Mouse (Mus musculus) layer of hippocampus, adult 2 months (tissue): ENCODE data around the gene Lsamp. TPM values are rescaled to one million over a fixed set of nuclear protein-coding genes. Genes with fewer than 3 reads are reported as not detected.
A peak's percentile ranks its signal among the peaks of the same experiment; 100 is the strongest.

Experiments used
- DNase-seq, 2 experiments: peaks; one replicate each; pipeline ENCODE4 v3.0.0; 2022; ENCODE audit warnings: low spot score in 2 of 2
- H3K27ac ChIP-seq: fragments of 200-600 bp; 2 replicates; pipeline ENCODE4 v1.8.1; 2022
- H3K4me3 ChIP-seq: fragments of 200-600 bp; 2 replicates; pipeline ENCODE4 v1.8.1; 2022; ENCODE audit warnings: mild to moderate bottlenecking
- CTCF ChIP-seq: fragments of 200-600 bp; conservative IDR thresholded peaks from 2 replicates; pipeline ENCODE4 v1.8.1; 2022; ENCODE audit warnings: antibody characterized with exemption, mild to moderate bottlenecking, moderate library complexity
- total RNA-seq, 2 experiments: library from RNA; stranded (reverse); gene quantifications; 2 replicates each; pipeline ENCODE4 v1.2.3; 2021

Lsamp gene
- total RNA-seq, 2 experiments from 2014 or later = 444 to 449 TPM

DNA sequence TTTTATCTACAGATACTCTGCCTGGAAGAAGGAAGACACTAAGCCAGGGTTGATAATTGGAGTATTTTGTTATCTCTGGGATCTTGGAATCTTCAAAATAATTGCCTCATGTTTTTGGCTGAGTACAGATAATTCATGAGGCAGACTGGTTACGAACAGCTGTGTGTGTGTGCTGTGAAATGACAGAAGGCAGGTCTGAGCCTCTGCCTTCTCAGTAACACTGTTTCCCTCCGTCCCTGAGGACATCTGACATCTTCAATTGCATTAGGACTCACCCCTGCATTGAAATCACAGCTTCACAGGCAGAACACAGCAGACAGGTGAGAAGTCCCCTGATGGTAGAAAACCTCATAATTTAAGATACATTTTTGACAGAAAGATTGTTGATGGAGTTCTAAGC, 323.5 kb downstream of the Lsamp start:
- no peak for DNase-seq
- Histone ChIP-seq H3K27ac (peak overlapping the region; percentile 39; the same call in 1 of the 2 replicates), H3K4me3 (no peak overlapping the region)
- TF ChIP-seq CTCF = no peak

- DNase-seq = no peak
- TF ChIP-seq CTCF = no peak
- no peak overlapping the region for H3K4me3 ChIP-seq
Observed at GRCm38 (mm10) chr16:40316199-40316598, 332.0 kb downstream of the Lsamp start.

GRCm38 (mm10) chr16:40324811-40325210, 340.6 kb downstream of the Lsamp start:
- H3K4me3 ChIP-seq = no peak overlapping the region
- no peak for DNase-seq
- H3K27ac ChIP-seq = no peak overlapping the region
- TF ChIP-seq CTCF = no peak

More at GRCm38 (mm10) chr16:40316199-40316598, 332.0 kb downstream of the Lsamp start:
- no peak overlapping the region; the same call in 1 of the 2 replicates for H3K27ac ChIP-seq

DNA sequence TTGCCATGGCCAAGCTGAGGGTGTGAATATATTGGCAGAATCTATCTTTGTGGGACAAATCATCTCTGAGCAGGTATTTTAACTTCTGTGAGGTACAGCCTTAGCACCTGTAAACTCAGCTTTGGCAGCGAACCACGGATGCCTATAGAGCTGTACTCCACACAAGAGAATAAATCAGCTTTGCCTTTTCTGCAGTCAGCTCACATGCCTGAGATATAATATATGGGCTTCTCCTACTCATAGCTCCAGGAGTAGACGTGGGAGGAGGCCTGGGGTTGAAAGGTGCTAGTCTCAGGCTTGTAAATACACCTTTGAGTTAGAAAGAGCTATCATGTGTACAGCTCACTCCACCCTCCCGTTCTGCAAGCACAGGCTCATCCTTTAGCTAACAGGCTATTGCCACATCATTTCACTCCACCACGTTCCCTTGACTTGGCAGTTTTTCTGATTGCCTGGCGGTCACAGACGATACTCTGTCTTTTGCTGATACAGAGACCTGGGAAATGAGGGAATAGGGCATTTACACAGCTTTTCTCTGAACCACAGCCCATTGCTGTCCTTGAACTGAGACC, 344.2 kb downstream of the Lsamp start:
- peak; percentile 23; the same call in 1 of the 2 replicates for TF ChIP-seq CTCF
- H3K4me3 ChIP-seq = no peak overlapping the region
- DNase-seq = no peak
- H3K27ac ChIP-seq = no peak overlapping the region

DNA sequence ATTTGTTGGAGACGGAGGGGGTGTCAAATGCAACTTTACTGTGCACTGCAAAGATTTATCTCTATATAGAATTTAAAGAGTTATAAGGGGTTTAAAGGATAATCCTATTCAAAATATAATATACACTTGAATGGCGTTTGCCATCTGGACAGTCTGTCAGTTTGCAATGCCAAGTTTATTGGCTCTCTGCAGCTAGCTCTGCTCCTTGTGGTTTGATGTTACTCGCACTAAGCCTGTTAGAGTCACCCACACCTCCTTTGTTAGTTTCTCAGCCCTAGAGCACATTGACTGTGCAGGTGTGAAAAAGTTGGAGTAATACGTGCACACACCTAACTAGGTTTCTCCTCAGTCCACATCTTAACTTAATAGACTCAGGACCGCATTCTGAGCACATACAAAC, 385.5 kb downstream of the Lsamp start:
- H3K4me3 ChIP-seq = no peak overlapping the region
- H3K27ac ChIP-seq = peak overlapping the region; percentile 39; the same call in 1 of the 2 replicates
- no peak for TF ChIP-seq CTCF
- DNase-seq = no peak

DNA sequence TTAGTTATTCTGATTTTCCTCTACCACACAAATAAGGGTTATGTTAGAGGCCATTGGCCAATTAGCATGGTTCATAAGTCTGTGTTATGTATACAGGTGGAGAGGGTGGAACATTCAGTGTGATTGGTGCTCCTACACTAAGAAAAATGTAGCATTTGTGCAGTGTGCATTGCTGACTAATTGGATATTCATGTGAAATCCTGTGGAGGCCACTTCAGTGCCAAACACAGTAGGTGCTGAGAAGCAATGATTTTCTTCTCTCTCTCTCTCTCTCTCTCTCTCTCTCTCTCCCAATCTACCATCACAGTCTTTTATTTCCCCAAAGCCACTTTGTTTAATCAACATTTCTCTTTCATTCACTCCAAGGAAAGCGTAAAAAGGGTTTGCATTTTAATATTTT, 387.1 kb downstream of the Lsamp start:
- no peak for DNase-seq
- no peak for TF ChIP-seq CTCF
- Histone ChIP-seq H3K4me3 (no peak overlapping the region), H3K27ac (peak overlapping the region; percentile 28; the same call in 1 of the 2 replicates)

DNA sequence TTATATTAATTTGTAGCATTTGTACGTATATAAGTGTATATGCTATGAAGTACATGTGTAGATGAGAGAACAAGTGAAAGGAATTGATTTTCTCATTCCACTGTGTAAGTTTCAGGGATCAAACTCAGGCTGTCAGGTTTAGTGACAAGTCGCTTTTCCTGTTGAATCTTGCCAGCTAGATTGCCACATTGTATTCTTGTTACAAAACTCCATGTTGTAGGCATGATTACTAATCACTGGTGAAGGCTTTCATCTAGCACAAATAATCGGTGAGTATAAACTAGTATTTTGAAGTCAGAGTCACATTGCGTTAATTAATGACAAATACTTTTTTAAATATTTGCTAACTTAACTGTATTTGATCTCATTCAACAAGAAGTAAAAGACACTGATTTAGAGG, 391.2 kb downstream of the Lsamp start:
- DNase-seq = no peak
- H3K27ac ChIP-seq = no peak overlapping the region
- H3K4me3 ChIP-seq = no peak overlapping the region
- TF ChIP-seq CTCF = no peak

- Histone ChIP-seq H3K4me3 (no peak overlapping the region), H3K27ac (no peak overlapping the region; the same call in 1 of the 2 replicates)
- no peak for DNase-seq
- TF ChIP-seq CTCF = no peak
Observed at GRCm38 (mm10) chr16:40377129-40377799, 393.1 kb downstream of the Lsamp start.

DNA sequence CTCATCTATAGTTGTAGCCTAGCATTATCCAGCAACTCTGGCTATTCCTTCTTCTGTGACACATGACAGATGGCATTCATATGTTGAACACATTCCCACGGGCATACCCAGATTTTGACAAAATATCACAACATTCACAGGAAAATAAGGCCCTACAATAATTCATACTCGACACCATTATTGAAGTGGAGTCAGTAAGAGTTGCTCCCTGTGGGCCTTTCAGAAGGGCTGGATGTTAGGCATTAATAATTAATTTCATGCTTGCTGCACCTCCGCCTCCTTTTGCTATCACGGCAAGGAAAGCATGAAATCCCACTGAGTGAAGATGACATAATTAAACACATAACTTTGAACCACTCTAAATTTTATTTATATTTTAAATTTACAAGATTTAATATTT, 407.9 kb downstream of the Lsamp start:
- H3K27ac ChIP-seq = no peak overlapping the region
- TF ChIP-seq CTCF = no peak
- H3K4me3 ChIP-seq = no peak overlapping the region
- DNase-seq = no peak

DNA sequence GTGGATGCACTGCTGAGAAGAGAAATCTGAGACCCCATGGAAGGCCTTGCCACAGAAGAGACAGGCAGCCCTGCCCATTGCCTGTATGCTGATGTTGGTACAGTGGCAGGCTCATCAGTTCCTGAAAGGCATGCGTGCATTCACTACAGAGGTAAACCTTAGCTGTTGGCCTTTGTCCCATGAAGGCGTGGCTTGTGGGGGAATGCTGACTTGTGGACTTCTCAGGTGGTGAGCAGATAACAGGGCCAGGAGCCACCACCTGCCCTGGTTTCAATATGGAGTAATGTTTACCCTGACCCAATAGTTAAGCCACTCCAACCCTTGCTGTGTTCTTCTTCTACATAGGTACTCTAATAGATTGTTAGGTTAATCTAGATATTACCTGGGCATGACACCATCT, 415.4 kb downstream of the Lsamp start:
- Histone ChIP-seq H3K27ac (no peak overlapping the region), H3K4me3 (no peak overlapping the region)
- no peak for DNase-seq
- TF ChIP-seq CTCF = no peak

DNA sequence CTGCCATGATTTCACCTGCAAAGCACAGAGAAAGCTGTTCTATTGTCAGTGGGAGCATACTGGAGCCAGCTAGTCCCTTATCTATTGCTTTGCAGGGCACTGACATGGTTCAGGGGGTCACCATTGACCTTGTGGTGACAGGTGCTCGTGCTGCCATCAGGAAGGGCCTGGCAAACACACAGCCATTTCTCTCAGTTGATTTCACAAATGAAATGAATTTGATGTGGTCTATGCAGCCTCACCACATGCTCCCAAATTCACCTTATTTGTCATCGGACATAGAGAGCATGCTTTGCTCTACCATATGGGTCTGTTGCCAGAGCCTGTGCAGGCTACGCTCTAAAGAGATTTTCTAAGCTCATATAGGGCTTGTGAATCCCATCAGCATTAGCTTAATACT, 450.1 kb downstream of the Lsamp start:
- no peak overlapping the region for H3K27ac ChIP-seq
- no peak for DNase-seq
- no peak for TF ChIP-seq CTCF
- H3K4me3 ChIP-seq = no peak overlapping the region

- DNase-seq = no peak
- TF ChIP-seq CTCF = no peak
- Histone ChIP-seq H3K4me3 (no peak overlapping the region), H3K27ac (no peak overlapping the region)
Observed at GRCm38 (mm10) chr16:40436415-40436814, 452.3 kb downstream of the Lsamp start.

- no peak overlapping the region for H3K4me3 ChIP-seq
- no peak for DNase-seq
- no peak for TF ChIP-seq CTCF
- no peak overlapping the region for H3K27ac ChIP-seq
Observed at GRCm38 (mm10) chr16:40437879-40438278, 453.7 kb downstream of the Lsamp start.

GRCm38 (mm10) chr16:40438876-40439275, 454.7 kb downstream of the Lsamp start:
- Histone ChIP-seq H3K27ac (no peak overlapping the region), H3K4me3 (no peak overlapping the region)
- no peak for TF ChIP-seq CTCF
- no peak for DNase-seq
